ENCODE assay signal across 8 mouse cellular contexts in the genomic region with DNA sequence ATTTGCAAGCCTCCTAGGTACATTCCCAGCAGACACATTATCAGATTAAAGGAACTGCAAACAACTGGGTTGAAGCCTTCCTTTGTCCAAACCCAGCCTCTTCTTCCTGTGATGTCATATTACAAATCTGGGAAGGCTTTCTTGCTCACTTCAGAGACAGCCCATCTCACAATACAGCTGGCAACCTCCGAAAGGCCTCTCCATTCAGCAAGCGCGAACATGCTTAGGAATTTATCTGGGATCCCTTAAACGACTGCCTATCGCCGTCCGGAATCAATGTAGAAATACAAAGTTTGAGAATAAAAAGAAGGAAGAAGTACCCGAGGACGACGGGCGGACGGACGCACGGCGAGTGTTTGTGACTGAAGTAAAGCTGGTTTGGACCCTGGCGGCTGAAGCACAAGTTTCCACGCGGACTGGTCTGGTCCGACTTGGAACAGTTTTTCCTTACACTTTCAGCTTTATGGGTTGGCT. TPM values are rescaled to one million over a fixed set of nuclear protein-coding genes. Genes with fewer than 3 reads are reported as not detected.
DNase-seq lines count a peak whose midpoint lies in the region; ATAC-seq lines count a peak whose summit lies in the region.

A gene (plus strand): TSS at position 48 of the 474 bp plus-strand sequence.

- H3K4me3 ChIP-seq in megakaryocyte, embryonic 14.5 days (replicated peaks), result peak within 1 kb of the TSS; percentile 96

- intact Hi-C loops in heart, postnatal 25 days (cut with DNase I), result no loop called here

- peaks cover 45% of the 10 kb centered on the region for H3K36me3 ChIP-seq in megakaryocyte, embryonic 14.5 days (replicated peaks; ENCODE audit: low read length)

- DNase-seq in CD8-positive naive resting alpha-beta T cell, adult 2 months (ENCODE audit: low read depth in 2 of 2, low spot score in 2 of 2), result peak; percentile 5 to 35
- DNase-seq in adipocyte (ENCODE audit: low spot score), result peak; percentile 90
- peak; percentile 55 for DNase-seq in fibroblast of lung, adult 2 months (ENCODE audit: low read depth)
- DNase-seq in heart, postnatal 25 days (ENCODE audit: low spot score), result peak; percentile 32
- DNase-seq in kidney, postnatal 4 days, result peak; percentile 68 to 76
- DNase-seq in right cerebral cortex, postnatal 25 days, result peak; percentile 15

- H3K4me1 ChIP-seq in megakaryocyte, embryonic 14.5 days, result peaks cover 44% of the 10 kb centered on the region

- H3K9me3 ChIP-seq in megakaryocyte, embryonic 14.5 days, result no peaks in the 10 kb centered on the region

- no peak for ATAC-seq in erythroid progenitor cell, adult 5-6 weeks (replicated peaks; ENCODE audit: low FRiP score, poor library complexity, severe bottlenecking)

- no peaks in the 10 kb centered on the region for H3K27me3 ChIP-seq in megakaryocyte, embryonic 14.5 days (replicated peaks)

RNA-seq across cellular contexts. Expression of the gene that starts here (rescaled TPM):
- 1 to 10 TPM; 3.3 to 3.8 TPM for total RNA-seq in heart, postnatal 25 days (2021)
- 0.41 TPM in 1 of 2 replicates, not detected in the other for polyA plus RNA-seq in megakaryocyte, embryonic 14.5 days (2012; ENCODE audit: insufficient read depth, low replicate concordance)
- total RNA-seq in erythroid progenitor cell, adult 5-6 weeks (2015; ENCODE audit: low replicate concordance), result 2.9 and 4.3 TPM in 2 replicates
- total RNA-seq in erythroid progenitor cell, adult 5-6 weeks (2017; ENCODE audit: low replicate concordance), result 0.15 and 5.8 TPM in 2 replicates

Comparison
In these comparisons a context has a peak if more than half of its experiments do, and no peak if none do; other contexts are left out.
1. DNase-seq: peak in every context shown above with its lines; median percentile 90 in adipocyte; 72 in kidney, postnatal 4 days; 55 in fibroblast of lung, adult 2 months; 32 in heart, postnatal 25 days; 20 in CD8-positive naive resting alpha-beta T cell, adult 2 months; 15 in right cerebral cortex, postnatal 25 days.